Mouse (Mus musculus) urinary bladder, postnatal 10 days (tissue): ENCODE measurements around the gene Spata2.

ENCODE experiments used
- DNase-seq: peaks from one replicate; pipeline ENCODE4 v3.0.0; 2022; ENCODE audit warnings: low spot score

The Spata2 gene

DNA sequence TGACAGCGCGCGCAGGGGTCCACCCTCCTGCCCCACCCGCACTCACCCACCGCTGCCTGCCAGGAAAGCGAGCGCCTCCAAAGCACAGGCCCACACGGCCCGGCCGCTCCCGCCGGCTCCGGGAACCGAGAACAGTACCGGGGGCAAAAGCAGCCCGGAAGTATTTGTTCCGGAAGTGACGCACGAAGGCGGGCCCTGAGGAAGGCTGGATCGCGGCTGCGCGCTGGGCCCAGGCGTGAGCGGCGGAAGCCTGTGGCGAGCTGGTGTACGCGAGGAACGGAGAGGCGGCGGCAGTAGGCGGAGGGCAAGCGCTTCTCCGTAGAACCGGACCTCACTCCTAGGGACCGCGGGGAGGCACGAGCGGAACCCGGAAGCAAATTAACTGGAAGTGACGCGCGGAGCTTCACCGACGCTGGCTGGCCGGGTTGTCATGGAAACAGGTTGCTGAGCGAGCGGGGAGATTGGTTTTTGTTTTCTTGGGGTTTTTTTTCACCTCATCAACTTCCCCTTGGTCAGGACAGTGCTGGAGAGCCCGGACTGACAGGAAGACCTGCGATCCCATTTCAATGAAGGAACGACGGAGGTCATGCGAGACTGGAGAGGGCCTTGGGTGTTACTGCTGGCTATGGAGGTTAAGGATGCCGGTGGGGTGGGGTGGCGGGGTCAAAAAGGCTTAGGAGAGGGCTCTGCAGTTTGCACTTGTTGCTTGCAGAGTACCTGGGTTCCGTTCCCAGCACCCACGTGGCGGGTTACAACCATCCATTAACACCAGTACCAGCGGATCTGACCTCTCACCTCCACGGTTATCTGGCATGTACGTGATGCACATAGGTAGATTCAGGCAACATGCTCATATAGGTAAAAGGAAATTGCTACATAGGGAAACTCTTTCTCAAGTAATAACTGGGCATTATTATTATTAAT is at the start of gene Spata2:
Gene Spata2 (minus strand): TSS at position 175 of the 924 bp plus-strand sequence.
- DNase-seq = peak; percentile 74

DNA sequence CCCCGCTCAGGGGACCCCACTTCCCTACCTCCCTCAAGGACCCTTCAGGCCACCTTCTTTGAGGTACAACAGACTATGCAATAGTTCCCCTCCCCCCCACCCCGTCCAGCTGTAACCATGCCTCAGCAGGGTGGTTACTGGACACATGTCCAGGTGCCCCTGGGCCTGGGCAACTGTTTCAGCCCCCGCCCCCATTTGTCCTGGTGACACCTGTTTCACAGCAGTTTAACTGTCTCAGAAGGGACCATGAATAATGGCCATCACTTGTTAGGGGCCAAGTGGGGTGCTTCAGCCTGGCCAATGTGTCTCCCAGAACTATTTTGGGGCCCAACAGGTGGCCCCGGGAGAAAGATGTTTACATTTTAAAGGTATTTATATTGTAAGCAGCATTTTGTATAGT is 49.7 kb upstream of the Spata2 start:
- DNase-seq = no peak

DNA sequence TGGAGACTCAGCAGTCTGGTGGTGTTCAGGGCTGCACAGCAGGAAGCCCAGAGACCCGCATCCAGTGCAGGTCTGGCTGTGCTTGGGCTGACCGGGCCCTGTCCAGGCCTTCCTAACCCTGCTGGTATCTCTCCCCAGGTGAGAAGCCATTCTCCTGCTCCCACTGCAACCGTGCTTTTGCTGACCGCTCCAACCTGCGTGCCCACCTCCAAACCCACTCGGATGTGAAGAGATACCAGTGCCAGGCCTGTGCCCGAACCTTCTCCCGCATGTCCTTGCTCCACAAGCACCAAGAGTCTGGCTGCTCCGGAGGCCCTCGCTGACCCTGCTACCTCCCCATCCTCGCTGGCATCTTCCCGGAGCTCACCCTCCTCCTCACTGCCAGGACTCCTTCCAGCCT is 49.1 kb upstream of the Spata2 start:
- DNase-seq = no peak

DNA sequence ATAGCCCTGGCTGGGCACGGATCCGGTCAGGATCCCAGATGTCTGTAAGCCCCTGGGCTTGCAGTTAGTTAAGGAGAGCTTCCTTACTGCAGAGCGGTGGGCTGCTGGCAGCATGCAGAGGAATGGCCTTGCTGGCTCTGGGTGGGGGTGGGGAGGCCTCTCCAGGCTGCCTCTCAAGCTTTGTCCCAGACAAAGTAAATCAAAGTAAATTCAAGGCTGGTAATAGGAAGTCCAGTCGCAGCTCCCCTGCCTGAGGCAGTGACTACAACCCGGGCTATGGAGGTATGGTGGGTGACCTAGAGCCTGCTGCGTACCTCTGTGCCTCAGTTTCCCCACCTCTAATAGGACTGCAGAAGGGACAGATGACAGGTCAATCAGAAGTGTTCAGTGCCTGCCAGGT is 48.6 kb upstream of the Spata2 start:
- DNase-seq = no peak

DNA sequence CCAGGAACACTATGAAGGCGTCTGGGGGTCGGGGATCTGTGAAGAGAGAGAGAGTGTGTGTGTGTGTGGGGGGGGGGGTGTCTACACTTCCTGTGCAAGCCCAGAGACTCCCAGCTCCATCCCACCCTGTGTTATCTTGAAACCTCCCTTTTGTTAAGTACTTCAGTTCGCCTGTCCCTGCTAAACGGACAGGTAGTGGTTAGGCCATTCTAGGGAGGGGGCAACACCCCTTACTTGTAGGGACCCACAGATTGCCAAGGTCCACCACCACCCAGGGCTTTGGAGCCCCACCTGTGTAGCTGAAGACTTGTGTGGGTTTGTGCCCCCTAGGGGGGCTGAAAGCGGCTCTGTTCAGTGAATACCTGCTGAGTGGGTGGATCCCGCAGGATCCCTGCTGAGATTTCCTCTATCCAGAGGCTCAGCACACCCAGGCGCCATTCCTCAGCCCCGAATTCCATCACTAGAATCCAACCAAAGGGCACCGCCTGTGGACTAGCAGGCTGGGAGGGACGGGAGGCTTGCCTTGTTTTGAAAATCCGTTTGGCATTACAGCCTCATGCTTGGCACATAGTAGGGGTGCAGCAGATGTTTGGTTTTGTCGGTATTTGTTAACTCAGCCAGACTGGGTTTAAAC is 47.9 kb upstream of the Spata2 start:
- no peak for DNase-seq

DNA sequence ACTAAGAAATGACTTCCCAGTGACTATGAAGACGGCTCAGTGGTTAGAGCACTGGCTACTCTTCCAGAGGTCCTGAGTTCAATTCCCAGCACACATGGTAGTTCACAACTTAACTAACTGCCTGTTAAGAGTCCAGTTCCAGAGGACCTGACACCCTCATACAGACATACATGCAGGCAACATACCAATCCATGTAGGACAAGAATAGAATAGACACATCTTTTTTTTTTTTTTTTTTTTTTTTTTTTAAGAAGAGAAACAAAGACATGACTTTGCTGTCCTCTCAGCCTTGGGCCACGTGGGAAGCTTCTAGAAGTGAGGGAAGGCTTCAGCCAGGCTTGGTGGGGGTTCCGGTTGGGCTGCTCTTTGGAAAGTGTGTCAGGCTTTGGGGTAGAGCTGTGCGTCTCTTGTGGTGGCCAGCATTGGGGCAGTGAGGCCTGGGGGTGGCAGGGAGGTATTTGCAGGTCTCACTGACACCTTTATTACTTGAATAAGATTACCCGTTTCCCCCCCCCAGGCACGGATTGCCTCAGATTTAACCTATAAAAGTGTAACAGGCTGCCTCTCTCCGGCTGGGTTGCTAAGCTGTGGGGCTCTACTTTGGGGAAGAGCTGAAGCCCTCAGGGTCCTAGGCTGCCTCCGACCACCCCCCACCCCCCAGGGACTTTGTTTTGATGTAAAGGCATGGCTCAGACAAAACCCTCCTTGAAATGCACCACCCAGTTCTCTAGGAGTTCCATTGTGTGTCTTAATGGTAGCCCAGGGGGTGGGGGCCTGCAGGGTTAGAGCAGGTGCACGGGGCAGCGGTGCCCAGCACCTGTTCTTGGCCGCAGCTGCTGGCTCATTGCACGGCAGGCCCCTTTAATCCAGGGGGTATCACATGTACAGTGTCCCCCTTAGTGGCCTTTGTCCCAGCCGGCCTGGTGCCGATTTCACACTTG is 47.1 kb upstream of the Spata2 start:
- no peak for DNase-seq

DNA sequence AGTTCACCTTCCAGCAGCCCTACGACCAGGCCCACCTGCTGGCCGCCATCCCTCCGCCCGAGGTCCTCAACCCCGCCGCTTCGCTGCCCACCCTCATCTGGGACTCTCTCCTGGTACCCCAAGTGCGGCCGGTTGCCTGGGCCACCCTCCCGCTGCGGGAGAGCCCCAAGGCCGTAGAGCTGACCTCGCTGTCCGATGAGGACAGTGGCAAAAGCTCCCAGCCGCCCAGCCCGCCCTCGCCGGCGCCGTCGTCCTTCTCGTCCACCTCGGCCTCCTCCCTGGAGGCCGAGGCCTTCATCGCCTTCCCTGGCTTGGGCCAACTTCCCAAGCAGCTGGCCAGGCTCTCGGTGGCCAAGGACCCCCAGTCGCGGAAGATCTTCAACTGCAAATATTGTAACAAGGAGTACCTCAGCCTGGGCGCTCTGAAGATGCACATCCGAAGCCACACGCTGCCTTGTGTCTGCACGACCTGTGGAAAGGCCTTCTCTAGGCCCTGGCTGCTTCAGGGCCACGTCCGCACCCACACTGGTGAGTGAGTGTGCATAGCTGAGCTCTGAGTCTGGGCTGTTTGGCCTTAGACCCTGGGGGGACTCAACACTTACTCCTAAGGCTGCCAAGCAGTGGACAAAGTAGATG is 46.1 kb upstream of the Spata2 start:
- DNase-seq = no peak

DNA sequence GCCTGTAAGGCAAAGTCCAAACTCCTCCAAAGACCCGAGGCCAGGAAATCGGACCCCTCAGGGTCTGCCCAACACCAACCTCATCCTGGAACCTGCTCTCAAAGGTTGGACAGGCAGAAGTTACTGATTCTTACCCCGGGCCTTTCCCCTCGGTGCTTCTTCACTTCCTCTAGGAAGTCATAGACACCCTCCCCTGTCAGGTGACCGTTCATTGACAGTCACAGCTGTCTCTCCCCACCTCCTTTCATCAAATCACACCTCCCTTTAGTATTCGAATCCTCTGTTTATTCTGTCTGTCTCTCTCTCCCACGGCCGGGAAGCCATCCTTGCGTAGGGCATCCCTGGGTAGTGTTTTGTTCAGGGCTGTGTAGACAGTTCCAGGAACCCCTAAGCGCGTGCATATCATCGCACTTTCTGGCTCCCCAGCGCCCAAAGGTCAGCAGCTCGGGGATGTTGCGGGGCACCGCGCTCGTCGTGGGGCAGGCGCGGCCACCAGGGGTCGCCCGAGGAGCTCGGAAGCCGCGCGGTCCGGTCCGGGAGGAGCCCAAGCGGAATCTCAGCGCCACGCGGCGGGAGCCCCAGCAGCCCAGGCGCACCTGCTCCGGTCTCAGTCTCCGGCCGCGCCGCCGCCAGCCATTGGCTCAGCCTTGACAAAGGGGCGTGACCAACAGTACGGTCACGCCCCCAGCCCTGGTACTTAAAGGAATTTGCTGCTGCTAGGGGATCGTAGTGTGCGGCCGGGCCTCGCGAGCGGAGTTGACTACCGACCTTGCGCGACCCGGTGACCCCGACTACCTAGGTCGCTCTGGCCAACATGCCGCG is 45.0 kb upstream of the Spata2 start, which contains the start of gene Snai1:
Gene Snai1 (plus strand): TSS at position 720 of the 822 bp plus-strand sequence.
- peak; percentile 79 for DNase-seq

DNA sequence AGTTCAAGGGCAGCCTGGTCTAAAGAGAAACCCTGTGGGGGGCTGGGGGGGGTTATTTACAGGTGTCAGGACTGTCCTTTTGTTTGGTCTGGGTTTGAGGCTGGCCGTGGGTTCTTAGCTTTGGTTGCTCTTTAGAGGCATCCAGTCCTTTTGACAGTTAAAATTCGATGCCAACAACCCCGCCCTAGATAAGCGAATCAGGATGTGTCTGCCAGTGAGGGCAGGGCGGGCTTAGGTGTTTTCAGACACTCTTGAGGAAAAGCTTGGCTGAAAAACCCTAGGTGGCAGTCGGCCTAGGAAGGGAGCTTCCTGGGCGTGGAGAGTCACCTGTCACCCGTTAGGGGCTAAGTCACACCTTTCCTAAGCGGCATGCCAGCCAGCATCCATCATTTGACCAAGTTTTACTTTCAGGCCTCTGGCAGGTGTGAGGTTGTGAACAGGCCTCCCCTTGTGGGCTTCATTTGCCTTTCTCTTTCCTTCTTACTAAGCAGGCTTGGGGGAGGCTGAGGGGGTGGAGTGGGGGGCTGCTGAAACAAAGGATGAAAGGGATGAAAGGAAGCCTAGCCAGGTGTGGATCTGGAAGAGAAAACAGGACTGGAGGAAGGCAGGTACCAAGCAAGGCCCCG is 43.7 kb upstream of the Spata2 start:
- DNase-seq = no peak

DNA sequence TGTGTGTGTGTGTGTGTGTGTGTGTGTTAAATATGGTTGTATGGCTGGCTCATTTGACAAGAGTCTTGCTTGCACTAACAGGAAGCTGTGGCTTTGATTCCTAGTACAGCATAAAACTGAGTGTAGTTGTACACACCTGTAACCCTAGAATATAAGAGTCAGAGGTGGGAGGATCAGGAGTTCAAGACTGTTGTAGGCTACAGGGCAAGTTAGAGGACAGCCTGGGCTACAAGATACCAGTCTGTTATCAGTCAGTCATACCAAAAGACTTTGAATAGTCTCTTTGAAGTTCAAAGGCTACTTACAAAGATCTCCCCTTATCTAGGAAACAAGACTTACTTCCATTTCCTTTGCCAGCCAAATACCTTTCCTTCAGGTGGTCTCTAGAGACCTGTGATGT is 41.2 kb upstream of the Spata2 start:
- DNase-seq = no peak

DNA sequence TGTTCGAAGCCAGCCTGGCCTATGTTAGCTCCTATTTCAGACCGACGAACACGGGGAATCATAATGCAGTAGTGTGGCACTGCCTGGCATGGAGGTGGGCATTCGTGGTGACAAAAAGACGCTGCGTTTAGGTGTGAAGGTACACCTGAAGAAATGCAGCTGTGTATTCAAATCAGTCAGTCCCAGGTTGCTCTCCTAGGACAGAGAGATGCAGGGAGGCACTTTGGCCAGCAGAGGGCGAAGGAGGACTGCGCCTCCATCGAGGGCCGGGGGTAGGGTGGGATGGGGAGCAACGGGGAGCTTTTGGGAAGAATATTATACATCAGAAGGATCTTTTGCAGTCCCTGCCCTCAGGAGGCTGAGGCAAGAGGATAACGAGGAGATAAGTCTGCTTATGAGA is 39.4 kb upstream of the Spata2 start:
- DNase-seq = no peak

DNA sequence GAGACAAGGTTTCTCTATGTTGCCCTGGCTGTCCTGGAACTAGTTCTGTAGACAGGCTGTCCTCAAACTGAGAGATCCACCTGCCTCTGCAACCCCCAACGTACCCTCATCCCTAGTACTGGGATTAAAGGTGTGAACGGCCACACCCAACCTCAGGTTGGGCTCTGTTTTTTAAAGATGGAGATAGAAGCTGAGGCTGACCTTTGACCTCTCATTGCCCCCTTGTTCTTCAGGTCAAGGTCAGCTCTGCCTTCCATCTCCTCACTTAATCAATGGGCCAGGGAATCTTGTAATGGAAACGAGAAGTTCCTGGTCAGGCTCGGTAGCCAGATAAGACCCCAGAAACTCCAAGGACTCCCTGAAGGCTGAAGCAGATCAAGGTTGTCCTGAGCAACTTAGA is 37.8 kb upstream of the Spata2 start:
- DNase-seq = no peak

DNA sequence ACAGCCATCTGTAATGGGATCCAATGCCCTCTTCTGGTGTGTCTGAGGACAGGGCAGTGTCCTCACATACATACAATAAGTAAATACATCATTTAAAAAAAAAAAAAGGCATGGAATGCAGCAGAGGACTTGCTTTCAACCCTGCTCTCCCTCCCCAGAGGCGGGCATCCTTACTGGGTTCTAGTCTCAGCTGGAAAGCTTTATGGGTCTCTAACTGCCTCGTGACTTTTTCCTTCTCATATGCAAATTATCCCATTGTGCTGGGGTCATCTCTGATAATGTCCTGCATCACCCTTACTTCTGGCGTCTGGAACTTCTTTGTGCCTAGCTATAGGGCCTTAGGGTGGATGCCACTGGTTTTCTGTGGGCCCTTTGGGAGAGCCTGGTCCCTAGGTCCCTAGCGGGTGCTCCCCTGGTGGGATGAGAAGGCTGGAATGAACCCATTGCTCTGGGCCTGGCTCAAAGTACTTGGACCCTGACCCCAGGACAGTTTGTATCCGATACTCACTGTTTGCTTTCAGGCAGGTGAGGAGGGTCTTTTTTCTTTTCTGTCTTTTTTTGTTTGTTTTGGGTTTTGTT is 37.3 kb upstream of the Spata2 start:
- no peak for DNase-seq

DNA sequence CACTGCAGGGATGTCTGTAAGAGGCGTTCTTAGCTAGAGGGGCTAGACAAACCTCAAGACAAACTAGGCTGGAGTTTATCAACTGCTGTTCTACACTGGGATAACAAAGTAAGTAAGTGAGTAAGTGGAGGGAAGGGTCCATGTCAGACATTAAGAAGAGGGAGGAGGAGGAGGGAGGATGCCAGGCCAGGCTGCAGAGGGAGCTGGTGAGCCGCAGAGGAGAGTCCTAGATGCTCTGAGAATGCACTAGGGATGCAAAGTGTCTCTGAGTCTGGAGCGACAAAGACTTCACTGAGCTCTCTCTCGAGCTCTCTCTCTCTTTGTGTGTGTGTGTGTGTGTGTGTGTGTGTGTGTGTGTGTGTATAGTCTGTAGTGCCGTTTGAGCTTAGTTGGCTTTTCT is 35.6 kb upstream of the Spata2 start:
- DNase-seq = no peak

DNA sequence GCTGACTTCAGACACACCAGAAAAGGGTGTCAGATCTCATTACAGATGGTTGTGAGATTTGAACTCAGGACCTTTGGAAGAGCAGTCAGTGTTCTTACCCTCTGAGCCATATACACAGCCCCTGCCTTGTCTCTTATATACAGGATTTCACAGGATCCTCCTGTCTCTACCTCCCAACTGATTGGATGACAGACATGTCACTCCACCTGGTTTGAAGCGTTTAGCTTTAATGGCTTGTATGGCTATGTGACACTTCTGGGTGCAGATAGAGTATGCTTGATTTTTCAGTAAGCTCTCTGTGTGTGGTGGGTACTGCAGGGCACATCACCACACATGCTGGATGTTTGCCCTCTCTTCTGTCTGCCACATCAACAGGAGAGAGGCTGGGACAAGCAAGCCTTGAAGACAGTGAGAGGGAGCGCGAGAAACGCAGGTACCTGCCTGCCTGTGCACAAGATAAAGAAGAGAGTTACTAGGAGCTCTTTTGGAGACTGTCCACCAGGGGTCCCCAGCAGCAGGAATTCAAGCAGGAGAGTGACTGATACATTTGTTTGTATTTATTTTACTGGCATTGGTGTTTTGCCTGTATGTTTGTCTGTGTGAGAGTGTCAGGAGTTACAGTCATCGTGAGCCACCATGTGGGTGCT is 27.0 kb upstream of the Spata2 start:
- DNase-seq = no peak

DNA sequence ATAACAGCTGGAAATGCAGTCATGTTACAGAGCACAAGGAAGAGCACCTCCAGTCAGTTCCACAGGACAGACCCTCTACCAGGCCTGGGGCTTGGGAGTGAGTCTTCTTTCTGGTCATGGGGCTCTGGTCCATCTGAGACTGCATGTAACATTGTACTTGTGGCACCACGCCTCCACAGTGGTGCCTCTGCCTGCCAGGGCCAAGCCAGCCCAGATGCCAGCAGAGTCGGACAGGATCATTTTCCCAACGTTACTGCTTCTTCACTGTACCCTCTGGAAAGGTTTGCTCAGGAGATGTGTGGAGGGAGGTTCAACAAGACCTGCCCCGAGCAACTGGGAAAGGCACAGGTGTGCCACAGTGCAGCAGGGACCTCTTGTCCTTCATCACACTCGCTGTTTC is 23.0 kb upstream of the Spata2 start:
- no peak for DNase-seq

DNA sequence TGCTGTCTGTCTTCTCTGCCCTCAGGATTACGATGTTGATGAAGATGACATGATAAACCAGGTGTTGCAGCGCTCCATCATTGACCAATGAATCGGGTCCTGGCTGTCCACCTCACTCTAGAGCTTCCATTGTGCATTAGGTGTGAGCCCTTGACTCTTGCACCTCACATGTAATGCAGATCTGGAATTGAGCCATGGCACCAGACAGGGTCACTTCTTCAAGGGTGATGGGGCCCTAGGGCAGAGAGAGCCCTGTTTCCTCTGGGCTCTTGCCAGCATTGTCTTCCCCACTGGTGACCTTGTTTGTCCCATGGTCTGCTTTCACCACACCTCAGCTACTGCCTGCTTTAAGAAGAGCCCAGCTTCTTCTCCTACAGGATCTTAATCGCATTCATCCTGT is 22.0 kb upstream of the Spata2 start:
- DNase-seq = no peak

DNA sequence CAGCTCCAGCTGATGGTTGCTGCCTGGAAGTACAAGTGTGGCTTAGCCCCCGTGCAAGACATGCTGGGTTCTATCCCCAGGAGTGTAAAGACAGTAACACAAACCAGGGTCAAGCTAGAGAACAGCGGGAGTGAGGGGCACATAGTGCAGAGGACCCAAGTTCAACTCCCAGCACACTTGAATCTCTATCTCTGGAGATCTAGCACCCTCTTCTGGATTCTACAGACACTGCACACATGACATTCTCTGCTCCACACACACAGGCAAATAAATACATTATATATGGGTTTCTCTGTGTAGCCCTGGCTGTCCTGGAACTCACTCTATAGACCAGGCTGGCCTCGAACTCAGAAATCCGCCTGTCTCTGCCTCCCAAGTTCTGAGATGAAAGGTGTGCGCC is 20.3 kb upstream of the Spata2 start:
- DNase-seq = no peak

DNA sequence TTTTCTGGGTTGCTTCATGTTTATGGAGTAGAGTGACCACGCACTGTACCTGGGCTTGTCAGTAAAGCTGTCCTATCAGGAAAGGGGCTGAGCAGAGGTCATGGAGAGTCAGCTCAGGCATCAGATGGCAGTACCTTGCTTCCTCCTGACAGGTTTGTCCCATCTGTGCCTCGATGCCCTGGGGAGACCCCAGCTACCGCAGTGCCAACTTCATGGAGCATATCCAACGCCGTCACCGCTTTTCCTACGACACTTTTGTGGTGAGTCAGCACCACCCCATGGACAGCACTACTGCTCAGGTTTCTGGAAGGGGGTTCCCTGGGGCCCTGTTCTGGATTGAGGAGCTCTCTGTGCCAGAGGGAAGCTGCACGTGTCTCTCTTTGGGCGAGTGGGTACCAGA is 19.7 kb upstream of the Spata2 start:
- no peak for DNase-seq

DNA sequence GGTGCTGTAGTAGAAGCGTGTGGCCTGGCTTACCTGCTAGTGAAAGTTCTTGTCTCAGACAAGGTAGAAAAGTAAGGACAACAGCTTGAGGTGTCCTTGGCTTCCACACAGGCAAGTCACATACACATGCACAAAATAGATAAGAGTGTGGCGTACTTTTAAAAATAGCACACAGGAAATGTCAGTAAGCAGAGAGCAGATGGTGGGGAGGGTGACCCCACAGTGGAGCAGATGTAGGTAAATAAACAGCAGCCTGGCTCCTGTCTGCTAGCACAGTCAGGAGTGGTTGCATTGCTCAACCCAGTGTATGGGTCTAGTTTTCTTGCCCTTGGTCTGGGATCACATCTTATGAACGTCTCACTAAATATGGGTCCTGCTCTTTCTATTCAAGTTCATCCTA is 17.8 kb upstream of the Spata2 start:
- DNase-seq = no peak
